Mouse (Mus musculus): ENCODE data around the gene Fbxw4.
"Not testable (repeated sequence)": the region's sequence is repeated elsewhere in the genome, so short reads cannot be mapped to it uniquely, and the experiment has no call there.

Gene Fbxw4

DNA sequence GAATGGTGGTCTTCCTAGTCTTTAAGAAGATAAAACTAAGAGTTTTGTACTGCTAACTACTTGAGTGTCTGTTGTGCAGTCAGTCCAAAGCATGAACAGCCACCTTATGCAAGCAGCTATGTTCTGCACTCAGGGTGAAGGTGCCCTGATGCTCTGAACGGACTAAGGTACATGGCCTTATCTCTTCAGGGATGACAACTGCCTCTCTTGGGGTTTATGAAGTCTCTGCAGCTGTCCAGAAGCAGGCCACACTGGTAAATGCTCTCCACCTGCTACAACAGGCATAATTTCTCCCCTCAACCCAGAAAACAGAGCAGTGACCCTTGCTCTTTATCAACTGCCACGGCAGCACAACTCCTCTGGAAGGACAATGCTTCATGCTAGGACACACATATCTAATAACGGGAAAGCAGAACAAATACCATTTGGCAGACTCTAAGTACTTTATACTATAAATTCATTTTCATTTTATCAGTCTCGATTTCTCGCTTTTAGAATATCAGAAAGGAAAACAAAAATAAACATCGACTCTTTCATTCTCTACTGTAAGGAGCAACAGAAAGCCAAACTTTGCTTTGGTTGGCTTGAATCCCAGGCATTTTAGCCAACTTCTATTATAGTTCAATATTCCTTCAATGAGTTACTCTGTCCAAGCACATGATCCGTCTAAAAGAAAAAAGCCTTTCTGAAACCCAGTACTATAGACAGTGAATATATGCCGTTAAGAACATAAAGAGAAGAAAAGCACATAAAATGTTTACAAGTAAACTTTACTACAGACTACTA is 3.1 kb downstream of the Fbxw4 start:
- intact Hi-C loops (cut with DNase I) = no loop called here

DNA sequence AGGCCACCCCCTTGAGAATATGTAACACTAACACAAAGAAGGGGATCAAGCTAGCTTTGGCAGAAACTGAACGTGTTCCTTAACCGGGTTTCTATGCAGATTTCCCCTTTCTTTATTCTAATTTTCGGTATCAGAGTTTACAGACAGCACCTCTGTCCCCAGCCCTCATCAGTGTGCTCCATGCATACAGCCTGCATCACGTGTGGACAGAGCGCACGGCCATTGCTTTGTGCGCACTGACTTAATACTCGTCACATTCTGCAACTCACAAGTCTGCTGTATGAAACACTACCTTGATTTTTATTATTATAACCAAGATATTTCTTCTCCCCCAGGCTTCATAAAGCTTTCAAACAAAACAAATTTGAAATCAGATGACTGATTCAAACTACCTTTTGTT is 4.2 kb downstream of the Fbxw4 start:
- intact Hi-C loops (cut with DNase I) = no loop called here

DNA sequence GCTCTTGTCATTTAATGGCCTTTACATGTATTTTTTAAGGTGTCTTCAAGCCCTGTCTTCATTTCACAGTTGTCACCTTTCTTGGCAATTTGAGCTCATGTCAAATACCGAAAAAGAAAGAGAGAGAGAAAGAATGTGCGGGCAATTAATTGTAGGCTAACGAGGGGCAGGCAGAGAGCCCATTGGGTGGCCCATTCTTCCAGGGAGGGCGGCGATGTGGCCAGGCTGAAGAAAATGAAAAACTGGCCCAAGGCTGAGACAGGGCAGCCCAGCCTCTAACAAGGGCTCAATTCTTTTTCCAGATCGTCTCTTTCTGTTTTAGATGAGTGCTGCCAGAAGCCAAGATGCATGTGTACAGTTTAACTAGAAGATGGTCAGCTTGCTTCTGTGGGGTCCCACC is 6.1 kb downstream of the Fbxw4 start:
- intact Hi-C loops (cut with DNase I) = no loop called here

DNA sequence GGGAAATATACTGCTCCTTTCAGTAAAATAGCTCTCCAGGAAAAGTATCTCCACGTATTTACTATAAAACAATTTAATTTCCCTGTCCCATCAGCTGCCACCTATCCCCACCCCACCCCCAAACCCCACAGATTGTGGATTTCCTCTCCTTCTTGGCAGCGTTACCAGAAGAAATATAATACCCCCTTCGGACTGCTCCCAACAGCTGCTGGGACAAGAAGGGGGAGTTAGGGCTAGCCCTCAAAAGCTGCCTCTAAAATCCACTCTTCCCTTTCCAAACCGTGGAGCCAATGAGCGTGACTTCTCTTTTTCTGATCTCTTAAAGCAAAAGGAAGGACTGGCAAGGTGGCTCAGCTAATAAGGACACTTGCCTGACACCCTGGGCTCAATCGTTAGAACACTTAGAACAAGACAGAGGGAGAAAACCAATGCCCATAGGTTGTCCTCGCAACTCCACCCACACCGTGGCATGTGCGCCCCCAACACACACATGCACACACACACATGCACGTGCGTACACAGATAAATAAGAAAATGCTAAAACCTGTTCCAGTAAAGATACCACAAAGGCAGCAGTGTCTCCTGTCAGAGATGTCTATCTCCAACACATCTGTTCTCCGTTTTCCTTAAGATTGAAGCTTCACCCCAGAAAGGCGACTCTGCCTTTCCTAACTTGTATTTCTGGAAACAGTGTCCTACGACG is 7.7 kb downstream of the Fbxw4 start:
- intact Hi-C loops (cut with DNase I) = no loop called here

DNA sequence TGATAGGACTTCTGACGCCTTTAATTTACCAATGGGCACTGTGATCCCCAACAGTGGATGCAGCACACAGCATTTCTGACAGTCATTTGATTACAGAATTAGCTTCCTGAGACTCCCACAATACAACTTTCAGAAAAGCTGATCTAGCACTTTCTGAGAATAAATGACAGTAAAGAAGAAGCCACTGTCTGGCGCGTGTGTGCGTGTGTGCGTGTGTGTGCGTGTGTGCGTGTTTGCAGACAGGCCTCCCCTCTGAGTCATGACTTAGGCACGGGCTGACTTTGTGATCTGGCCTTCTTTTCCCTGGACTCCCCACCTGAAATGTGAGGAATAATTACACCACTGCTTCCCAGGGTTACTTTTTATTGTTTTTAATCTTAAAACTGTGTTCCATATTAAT is 8.6 kb downstream of the Fbxw4 start:
- intact Hi-C loops (cut with DNase I) = no loop called here

DNA sequence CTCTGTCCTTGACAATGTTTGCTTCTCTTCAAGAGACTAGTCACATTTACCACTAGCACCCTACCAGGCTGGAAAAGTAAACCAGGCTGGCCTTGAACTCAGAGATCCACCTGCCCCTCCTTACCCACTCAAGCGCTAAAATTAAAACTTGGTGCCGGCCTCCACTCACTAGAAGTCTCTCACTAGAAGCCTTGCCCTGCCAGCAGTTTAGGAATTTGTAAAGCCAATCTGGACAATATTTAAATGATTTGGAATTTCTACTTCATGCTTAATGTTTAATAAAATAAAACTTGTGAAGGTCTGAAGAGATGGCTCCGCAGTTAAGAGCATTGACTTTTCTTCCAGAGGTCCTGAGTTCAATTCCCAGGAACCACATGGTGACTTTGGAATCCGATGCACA is 10.3 kb downstream of the Fbxw4 start:
- intact Hi-C loops (cut with DNase I) = no loop called here

DNA sequence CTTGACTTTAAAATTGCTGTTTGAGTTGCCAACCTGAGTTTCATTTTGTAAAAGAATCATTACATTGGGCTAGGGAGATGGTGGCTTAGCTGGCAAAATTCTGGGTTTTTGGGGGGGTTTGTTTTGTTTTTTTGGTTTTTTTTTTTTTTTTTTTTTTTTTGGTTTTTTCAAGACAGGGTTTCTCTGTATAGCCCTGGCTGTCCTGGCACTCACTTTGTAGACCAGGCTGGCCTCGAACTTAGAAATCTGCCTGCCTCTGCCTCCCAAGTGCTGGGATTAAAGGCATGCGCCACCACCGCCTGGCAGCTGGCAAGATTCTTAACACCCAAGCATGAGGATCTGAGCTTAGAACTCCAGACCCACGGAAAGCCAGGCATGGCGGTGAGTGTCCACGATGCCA is 11.6 kb downstream of the Fbxw4 start:
- intact Hi-C loops (cut with DNase I) = not testable (repeated sequence)

DNA sequence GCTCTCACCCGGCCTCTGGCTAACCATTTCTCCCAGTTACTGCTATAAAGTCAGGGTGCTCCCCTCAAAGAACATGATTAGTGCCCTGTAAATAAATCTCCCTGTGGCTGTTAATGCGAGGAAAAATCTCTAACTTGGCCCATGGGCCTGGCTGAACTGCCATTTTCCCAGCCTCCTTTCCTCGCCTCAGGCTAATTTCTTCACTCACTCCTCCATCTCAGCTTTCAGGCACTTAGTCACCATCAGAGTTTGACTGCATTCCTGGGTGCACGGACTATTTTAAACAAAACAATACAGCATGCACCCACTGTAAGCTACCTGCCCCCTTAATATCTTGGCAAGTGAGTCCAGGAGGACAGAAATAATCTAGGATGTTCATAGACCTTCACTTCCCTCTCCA is 13.2 kb downstream of the Fbxw4 start:
- intact Hi-C loops (cut with DNase I) = no loop called here

DNA sequence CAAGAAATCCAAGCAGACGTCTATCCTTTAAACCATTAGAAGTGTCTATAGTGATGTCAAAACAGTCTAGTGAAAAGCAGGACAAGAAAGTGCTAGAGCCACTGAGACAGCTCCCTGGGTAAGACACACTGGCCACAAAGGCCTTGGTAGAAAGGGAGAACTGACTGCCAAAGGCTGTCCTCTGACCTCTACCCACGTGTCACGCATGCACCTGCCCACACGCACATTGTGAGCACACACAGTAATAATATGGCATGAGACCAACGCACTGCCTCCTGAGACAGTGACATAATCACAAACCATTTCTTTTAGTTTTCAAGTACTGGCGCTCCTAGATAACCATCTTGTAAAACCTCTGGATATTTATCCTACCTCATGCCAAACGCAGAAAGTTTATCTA is 19.4 kb downstream of the Fbxw4 start:
- intact Hi-C loops (cut with DNase I) = no loop called here

DNA sequence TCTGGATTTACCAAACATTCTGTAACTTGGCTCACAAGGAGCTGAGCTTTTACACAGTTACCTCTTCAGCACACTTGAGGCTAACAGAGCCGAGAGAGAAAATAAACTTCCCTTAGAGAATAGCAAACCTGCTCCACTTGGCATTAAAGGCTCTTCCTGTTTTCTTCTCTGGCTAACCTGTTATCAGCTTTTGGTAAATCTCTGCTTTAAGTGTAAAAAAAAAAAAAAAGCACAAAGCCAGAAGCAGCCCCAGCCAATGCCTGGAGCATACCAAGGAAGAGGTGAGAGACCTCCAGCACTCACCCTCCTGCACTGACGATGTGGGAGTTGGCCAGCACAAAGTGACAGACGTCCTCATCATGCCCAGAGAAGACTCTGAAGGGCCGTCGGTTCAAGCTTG is 24.2 kb downstream of the Fbxw4 start:
- intact Hi-C loops (cut with DNase I) = no loop called here

DNA sequence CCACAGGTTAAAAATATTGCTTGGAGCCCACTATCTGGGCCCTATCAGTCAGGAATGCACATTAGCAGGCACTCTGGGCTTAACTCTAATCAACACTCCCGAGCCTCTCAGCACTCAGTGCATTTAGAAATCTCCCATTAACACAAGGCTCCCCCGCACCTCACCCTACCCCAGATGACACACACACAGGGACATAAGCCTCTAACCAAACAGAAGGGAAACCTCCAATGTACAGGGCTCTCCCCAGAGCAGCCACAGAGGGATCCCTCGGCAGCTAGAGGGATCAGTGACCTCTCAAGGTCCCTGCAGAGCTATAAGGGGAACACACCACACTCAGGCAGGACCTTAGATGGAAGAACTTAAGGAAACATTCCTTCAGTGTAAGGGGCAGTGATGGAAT is 28.5 kb downstream of the Fbxw4 start:
- intact Hi-C loops (cut with DNase I) = loop anchor here (5.0 kb wide), 1 partner anchor 59 kb away; no protein-coding TSS in a partner anchor

DNA sequence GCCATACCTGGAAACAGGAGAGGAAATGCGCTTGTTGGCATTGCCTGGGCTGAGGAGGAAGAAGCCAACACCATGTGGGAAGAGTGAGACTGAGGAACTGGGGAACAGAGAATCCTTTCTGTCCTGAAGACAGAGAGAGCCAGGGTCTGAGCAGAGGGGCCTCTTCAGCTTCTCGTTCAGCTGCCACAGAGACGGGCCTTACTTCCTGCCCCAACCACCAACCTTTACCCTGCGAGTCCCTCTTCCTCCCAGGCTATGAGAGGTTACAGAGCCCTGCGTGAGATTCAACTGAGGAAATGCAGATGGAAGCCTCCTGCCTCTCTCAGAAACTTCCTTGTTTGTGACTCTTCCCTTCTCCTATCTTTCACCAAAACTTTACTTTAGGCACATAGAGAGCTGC is 29.2 kb downstream of the Fbxw4 start:
- intact Hi-C loops (cut with DNase I) = loop anchor here (5.0 kb wide), 1 partner anchor 59 kb away; no protein-coding TSS in a partner anchor

DNA sequence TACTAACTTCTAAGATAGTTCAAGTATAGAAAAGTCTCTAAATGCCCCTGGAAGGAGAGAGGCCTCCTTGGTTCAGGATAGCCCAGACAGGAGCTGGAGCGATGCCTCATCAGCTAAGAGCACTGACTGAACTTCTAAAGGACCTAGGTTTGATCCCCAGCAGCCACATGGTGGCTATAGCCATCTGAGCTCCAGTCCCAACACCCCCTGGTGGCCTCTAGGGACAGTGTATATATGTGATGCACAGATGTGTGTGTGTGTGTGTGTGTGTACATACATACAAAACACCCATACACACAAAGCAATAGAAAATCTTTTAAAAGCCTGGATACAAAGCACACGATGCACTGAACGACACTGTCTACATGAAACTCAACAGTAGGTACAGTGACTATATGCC is 30.9 kb downstream of the Fbxw4 start:
- intact Hi-C loops (cut with DNase I) = no loop called here

DNA sequence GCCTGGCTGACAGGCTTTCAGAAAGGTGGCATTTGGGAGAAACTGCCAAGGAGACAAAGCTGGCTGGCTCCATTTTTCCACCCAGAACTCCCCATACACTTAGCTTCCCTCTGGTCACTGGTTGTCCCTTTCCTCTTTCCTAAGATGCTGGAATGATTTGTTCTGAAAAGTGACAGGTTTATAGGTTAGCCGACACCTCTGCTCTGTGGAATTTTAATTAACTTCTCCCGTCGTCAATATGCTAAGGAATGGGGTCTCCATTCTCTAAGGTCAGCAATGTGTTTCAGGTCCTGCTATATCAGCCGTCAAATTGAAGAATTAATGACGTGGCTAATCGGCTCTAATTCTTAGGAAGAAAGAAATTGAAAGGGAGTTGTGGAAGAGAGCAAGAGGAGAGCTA is 31.5 kb downstream of the Fbxw4 start:
- intact Hi-C loops (cut with DNase I) = no loop called here

DNA sequence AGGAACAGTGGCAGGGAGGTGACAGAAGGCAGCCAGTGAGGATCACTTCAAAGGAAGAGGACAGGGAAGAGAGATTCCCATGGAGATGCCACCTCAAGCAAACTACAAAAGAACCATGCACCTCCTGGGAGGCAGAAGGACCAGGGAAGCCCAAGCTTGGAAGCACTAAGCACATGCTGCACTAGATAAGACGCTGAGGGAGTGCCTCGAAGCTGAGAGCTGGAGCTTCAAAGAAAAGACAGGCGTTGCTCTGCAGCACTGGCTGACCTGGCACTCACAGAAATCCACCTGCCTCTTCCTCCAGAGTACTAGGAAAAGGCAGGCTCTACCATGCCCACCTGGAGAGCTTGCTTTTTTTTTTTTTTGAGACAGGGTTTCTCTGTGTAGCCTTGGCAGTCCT is 33.1 kb downstream of the Fbxw4 start:
- intact Hi-C loops (cut with DNase I) = no loop called here

DNA sequence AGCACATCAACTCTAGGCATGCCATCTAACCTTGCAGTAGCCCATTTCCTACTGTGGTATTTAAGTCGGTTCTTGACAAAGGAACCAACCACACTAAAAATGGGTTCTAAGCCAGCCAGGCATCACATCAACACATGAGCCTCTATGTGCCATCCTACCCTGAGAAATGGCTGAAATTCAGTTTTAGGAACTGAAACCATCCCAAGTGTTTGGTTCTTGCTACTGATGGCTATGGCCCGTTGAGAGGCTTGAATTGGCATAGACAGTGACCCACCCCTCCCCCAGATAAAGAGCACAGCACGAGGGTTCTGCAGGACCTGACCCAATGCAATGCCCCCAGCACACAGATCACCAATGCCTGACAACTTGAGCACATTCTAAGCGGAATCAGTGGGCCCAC is 36.4 kb downstream of the Fbxw4 start:
- intact Hi-C loops (cut with DNase I) = no loop called here

DNA sequence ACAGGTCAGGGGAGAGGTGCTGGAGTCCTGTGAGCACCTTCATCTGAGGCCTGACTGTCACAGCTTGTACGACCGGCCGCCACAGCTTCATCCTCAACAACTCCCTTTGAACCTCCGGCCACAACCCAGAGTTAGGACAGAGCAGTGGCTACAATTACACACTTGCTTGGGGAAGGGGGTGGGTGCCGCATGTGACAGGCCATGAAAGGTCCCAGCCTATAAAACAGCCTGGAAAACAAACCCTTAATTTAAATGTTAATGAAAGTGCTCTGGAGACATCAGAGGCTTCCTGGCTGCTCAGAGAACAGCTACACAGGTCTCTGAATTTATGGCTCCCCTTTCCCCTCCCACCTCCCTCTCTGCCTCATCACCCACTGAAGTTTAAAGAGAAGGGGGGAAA is 38.0 kb downstream of the Fbxw4 start:
- intact Hi-C loops (cut with DNase I) = no loop called here

DNA sequence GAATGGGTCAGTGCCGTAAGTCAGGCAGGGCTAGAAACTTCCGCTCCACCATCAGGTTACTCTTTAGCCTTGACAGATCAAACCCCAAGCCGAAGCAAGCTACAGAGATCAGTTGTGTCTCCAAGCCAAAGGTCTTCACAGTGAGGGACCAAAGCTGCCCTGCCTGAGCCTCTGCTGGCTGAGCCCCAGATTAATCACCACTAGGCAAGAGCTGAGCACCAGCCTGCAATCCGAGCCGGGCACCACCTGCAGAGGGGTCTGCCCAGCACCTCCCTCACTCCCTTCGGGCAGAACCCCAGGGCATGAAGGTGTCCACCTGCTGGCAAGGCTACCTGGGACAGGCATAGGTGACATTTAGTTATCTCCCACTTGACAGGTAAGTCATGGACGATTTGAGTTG is 39.1 kb downstream of the Fbxw4 start:
- intact Hi-C loops (cut with DNase I) = no loop called here

DNA sequence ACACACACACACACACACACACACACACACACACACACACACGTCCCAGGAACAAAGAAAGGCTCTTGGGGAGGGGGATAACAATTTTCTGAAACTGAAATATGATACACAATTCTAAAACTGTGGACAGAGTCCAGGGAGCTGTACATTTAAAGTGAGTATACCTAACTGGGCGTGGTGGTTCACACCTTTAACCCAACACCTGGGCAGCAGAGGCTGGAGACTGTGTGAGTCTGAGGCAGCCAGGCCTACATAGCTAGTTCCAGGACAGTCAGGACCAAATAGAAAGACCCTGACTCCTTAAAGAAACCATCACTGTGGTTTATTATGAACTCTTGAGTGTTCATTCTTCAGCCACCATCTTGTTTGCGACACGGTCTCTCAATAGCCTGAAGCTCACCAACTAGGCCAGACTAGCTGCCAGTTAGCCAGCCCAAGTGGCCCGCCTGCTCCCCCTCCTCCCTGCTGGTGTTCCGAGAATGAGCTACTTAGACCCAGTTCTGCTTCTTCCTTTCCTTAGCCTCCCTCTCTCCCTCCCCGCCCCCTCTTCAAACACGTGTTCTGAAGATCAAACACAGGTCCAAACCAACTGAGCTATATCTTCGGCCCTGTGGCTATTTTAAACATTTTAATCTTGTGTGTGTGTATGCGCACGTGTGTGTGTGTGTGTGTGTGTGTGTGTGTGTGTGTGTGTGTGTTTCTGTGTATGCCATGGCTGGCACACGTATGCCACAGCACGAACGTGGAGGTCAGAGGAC is 40.2 kb downstream of the Fbxw4 start:
- intact Hi-C loops (cut with DNase I) = no loop called here

DNA sequence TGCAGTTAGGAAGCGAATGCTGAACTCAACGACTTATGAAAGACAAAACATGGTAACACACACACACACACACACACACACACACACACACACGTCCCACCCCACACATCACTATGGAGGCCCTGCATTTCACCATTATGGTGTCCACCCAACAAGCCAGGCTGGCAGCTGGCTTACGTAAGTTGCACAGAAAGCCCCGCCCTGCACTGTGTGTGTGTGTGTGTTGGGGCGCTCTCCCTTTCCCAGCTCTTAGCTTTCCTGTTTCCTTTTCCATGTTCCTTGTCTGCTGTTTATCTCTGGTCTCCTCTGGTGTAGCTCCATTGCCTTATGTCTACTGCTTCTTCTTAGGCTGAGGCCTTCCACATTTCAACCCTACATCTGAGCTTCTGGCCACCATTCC is 41.9 kb downstream of the Fbxw4 start:
- intact Hi-C loops (cut with DNase I) = no loop called here

DNA sequence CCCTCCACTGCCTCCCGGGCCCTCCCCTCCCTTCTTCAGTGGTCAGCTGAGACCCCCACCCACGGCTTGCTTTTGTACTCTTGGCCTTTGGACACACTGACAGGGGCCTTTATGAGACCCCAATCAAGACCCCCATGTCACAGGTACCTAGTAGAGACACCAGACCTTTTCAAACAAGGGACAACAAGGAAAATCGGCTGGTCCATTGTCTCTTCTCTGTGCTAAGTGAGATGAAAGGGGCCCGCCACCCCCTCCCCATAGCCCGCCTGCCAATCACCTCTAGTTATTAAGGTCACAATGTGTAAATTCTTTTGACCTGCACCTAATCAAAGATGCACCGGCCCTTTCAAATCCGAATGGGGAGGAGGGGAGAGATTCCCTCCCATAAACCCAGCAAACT is 43.4 kb downstream of the Fbxw4 start:
- intact Hi-C loops (cut with DNase I) = no loop called here

DNA sequence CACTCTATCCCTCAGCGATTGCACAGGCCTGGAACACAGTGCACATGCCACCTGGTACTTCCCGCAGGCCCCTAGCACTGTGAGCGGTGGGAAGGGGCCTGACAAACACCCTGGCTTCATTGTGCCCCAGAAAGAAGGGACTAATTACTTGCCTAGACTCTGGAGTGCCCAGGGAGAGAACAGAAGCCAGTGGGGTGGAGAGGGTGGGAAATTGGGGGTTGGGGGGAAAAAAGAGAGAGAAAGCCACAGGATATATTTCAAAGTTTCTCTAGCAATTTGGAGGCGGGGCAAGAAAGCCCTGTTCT is 43.9 kb downstream of the Fbxw4 start:
- intact Hi-C loops (cut with DNase I) = no loop called here
